Mouse (Mus musculus) adrenal gland, postnatal 10 days (tissue): Measurements from ENCODE around the gene Cyp2c70. TPM values are rescaled to one million over a fixed set of nuclear protein-coding genes. Genes with fewer than 3 reads are reported as not detected.
"Not testable (repeated sequence)": the region's sequence is repeated elsewhere in the genome, so short reads cannot be mapped to it uniquely, and the experiment has no call there.

Experiments used
- DNase-seq: peaks from one replicate; pipeline ENCODE4 v3.0.0; 2021; ENCODE audit warnings: mixed read lengths
- long read RNA-seq, 2 experiments: library from polyadenylated mRNA; stranded (forward); transcript quantifications; one replicate each; pipeline ENCODE4 v2.0.0; 2021
- total RNA-seq, 2 experiments: library from RNA; stranded (reverse); gene quantifications; 2 replicates each; pipeline ENCODE4 v1.2.3; 2021

Gene Cyp2c70
- total RNA-seq = 10 to 100 TPM; 17.4 to 37.8 TPM
- long read RNA-seq, experiment 1, transcript Cyp2c70-202 (3 exons, 769 nt) = minor isoform, 7 of 59 reads
- long read RNA-seq, experiment 1, transcript Cyp2c70-201 (9 exons, 1,717 nt) = major isoform, 37 of 59 reads
- long read RNA-seq, experiment 1, partial matches to known transcripts = 5 of 59 reads
- long read RNA-seq, experiment 1, other reads (novel, unspliced or antisense) = 10 of 59 reads
- long read RNA-seq, experiment 2, partial matches to known transcripts = 0 of 2 reads
- long read RNA-seq, experiment 2, other reads (novel, unspliced or antisense) = 2 of 2 reads

- no peak for DNase-seq
Observed at GRCm38 (mm10) chr19:40187160-40187559, at the start of gene Cyp2c70. Gene Cyp2c70, minus strand, starts transcription at chr19:40187333.

DNA sequence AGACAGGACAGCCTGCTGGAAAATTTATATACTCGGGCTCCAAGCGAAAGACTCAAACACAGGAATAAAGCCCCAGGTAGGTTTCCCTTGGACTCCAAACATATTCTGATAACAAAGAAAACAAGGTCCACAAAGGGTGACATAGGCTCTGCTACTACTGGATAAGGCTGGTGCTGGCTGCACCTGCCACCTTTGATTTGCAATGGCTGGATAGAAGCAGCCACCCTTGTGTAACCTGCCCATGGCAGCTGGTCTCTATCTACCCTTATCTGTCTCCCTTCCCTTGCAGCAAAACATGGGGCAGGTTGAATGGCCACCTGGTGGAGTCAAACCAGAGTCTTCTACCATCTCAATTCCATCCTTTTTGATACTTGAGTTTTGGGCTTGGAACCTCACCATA, 45.4 kb upstream of the Cyp2c70 start:
- no peak for DNase-seq

DNA sequence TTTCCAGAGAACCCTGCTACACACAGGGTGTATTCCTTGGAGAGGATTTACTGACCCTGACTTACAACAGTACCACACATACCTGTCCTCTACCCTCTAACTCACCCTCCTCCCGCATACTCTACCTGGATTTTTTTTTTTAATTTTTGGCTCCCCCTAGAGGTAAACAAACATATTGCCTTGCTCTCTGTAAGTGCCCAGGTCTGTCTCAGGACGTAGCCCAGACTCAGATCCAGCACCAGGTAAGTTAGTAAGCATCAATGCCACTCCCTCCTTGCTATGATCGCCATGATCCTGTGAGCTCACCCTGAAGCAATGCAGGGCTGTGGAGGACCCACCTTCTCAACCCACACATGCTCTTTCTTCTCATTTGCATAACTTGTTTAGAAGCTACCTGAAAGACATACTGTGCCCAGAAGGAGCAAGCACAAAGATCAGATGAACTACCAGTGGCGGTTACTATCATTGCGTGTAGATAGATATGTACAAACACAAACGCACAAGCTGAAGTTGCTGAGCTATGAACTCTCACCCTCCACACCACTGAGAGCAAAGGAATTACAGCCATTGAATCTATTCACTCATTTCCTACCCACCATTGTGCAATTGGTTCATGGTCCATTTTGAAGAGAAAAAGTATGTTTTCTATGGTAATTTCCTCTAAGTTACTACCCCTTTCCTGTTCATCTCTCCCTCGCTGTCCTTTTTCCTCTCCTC, 44.9 kb upstream of the Cyp2c70 start:
- DNase-seq = no peak

- no peak for DNase-seq
Observed at GRCm38 (mm10) chr19:40231074-40231738, 44.1 kb upstream of the Cyp2c70 start.

DNA sequence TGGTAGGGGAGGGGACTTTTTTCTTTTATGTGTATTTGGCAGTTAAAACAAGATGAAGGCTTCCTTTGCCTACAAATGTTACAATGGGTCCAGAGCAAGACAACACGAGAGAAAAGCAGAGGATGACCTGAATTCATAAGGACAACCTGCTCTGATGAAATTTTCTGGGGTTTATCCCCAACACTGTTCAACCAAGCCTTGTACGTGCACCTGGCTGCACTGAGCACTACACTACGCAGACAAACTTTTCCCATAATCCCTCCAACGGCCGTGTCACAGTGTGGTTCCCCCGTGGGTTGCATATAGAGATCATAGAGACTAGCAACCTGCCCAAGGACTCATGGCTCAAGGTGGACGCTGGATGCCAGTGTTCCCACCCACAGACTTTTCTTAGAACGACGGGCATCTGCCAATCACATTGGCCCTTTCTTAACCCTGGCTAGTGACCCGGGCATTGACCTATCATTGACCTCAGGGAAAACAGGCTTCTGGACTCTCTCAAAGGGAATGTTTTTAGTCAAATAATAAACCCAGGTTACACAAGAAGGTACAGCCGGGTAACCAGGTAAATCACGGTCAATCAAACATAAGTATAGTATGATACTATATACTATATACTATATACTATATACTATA, 39.5 kb upstream of the Cyp2c70 start:
- DNase-seq = no peak

- peak; percentile 22 for DNase-seq
Observed at GRCm38 (mm10) chr19:40225761-40226110, 38.6 kb upstream of the Cyp2c70 start.

- DNase-seq = peak; percentile 87
Observed at GRCm38 (mm10) chr19:40225102-40225760, 38.1 kb upstream of the Cyp2c70 start.

DNA sequence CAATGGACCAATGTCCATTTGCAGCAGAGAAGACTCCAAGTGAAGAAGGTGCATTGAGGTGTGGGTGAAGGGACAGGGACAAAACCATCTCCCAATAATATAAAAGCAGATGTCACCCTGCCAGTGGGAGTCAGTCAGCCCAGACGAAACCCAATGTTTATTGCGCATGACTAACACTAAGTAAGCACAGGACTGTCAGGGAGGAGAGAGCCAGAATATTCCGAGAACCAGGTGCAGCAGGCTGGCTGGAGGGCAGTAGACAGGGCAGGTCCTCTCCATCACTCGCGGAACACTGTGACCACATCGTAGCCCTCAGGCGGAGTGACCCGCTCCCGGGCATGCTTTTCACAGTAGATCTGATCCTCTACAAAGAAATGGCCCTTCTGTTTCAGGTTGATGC, 35.2 kb upstream of the Cyp2c70 start:
- DNase-seq = not testable (repeated sequence)

GRCm38 (mm10) chr19:40220878-40221277, 33.7 kb upstream of the Cyp2c70 start:
- DNase-seq = no peak

DNA sequence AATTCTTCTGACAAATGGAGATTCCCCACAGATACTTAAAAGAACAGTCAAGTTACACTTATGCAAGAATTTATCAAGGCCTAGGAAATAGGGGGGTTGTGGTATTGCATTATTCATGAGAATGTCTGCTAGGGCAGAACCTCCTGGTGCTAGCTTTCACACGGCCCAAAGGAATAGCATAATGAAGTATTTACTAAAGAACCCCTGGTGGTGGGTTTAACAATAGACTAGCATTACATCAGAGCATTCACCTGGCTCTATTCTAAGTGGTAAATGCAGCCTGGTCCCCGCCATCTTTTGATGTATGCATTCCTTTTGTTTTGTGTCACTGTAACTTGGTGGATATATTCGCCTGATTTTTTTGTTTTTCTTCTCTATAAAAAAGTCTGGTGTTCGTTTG, 15.8 kb upstream of the Cyp2c70 start:
- DNase-seq = not testable (repeated sequence)

GRCm38 (mm10) chr19:40190596-40190995, 3.5 kb upstream of the Cyp2c70 start:
- no peak for DNase-seq

- no peak for DNase-seq
Observed at GRCm38 (mm10) chr19:40183600-40183999, 3.5 kb downstream of the Cyp2c70 start.

DNA sequence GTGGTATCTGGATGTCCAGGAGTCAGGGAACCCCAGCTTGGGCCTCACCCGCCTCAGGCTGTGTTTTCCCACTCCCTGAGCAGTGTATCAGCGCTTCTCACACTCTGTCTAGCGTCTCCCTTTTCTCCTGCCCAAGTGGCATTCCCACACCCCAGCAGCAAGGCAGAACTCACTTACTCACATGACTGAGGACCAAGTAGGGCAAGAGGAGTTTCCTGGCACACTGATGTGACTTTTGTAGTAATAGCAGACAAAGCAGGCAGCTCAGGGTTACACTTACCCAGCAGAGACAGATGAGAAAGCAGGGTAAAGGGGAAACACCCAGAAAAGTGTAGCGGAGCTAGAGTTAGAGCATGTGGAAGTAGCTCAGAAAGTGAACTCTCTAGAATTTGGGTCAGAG, 8.8 kb downstream of the Cyp2c70 start:
- peak; percentile 25 for DNase-seq

- not testable (repeated sequence) for DNase-seq
Observed at GRCm38 (mm10) chr19:40168391-40168790, 18.7 kb downstream of the Cyp2c70 start.

GRCm38 (mm10) chr19:40126996-40127395, 60.1 kb downstream of the Cyp2c70 start:
- not testable (repeated sequence) for DNase-seq

DNA sequence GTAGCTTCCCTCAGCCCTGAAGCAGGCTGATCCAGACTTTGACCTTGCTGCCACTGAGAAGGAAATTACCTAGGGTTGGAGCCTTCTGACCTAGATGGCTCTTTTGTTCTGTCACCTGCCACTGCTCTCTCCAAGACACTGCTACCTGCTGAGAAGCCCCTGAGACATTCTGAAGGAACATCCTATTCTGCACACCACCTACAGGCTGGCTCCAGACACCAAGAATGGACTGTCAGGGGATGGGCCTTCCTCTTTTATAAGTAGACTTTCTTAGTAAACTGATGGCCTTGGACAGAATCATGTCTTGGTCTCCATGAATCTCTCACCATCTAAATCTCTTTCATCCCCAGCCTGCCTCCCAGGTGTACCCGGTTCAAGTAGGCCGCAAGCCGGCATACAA, 62.0 kb downstream of the Cyp2c70 start:
- DNase-seq = not testable (repeated sequence)

GRCm38 (mm10) chr19:40119624-40120023, 67.5 kb downstream of the Cyp2c70 start:
- not testable (repeated sequence) for DNase-seq

Other genes with a start within 250 kb of the Cyp2c70 start
- gene Cyp2c37, start 194.9 kb downstream of the Cyp2c70 start, total RNA-seq = 10 to 100 TPM; 19.4 to 32.3 TPM
- gene Cyp2c54, start 113.5 kb downstream of the Cyp2c70 start, total RNA-seq = 1 to 10 TPM; 1.5 to 2.8 TPM
- gene Cyp2c50, start 97.6 kb downstream of the Cyp2c70 start, total RNA-seq = 1 to 10 TPM; 6.7 to 8.1 TPM
- 10 to 100 TPM; 59.1 to 66.8 TPM for gene Pdlim1, start 84.5 kb upstream of the Cyp2c70 start, total RNA-seq